Mouse (Mus musculus) olfactory bulb, adult 2 months (tissue): ENCODE measurements around the gene Fndc3b. TPM values are rescaled to one million over a fixed set of nuclear protein-coding genes. Genes with fewer than 3 reads are reported as not detected.

Experiments used
- H3K27ac ChIP-seq: fragments of 200-500 bp; 2 replicates; pipeline ENCODE4 v1.5.1; 2012; ENCODE audit warnings: low read depth, low read length; ENCODE audit not compliant: insufficient read depth
- H3K4me1 ChIP-seq: fragments of 200-500 bp; 2 replicates; pipeline ENCODE4 v1.6.1; 2012; ENCODE audit warnings: low read length; ENCODE audit not compliant: control insufficient read depth, insufficient read depth
- H3K4me3 ChIP-seq: fragments of 200-500 bp; 2 replicates; pipeline ENCODE4 v1.5.1; 2012; ENCODE audit warnings: mild to moderate bottlenecking, low read depth, low read length, moderate library complexity; ENCODE audit not compliant: insufficient read depth
- CTCF ChIP-seq: fragments of 200-500 bp; IDR thresholded peaks from 2 replicates; pipeline ENCODE4 v1.5.1; 2012; ENCODE audit warnings: low read depth, mild to moderate bottlenecking, low read length, moderate library complexity; ENCODE audit not compliant: insufficient read depth
- POLR2A ChIP-seq: fragments of 200-500 bp; IDR thresholded peaks from 2 replicates; pipeline ENCODE4 v1.6.1; 2012; ENCODE audit warnings: mild to moderate bottlenecking, low read depth, low read length, moderate library complexity; ENCODE audit not compliant: insufficient read depth
- WGBS: fragments of 180-500 bp; shearing (Covaris S2); methylation state at CpG from one replicate; pipeline ENCODE4 v1.1.7; 2018; 5-methylcytosine and 5-hydroxymethylcytosine counted together
- polyA plus RNA-seq: library from polyadenylated mRNA; stranded (reverse); fragments of >200 nt; gene quantifications from 2 replicates; pipeline ENCODE4 v1.2.4, GENCODE M21; 2012; ENCODE audit warnings: low replicate concordance; ENCODE audit not compliant: missing spikeins, insufficient read depth, insufficient read length

Gene Fndc3b
- polyA plus RNA-seq, 1 experiment: not detected

GRCm38 (mm10) chr3:27698671-27699070 lies 12.4 kb downstream of the Fndc3b start:
- no peak overlapping the region for H3K4me3 ChIP-seq
- TF ChIP-seq POLR2A (no peak), CTCF (no peak)
- no peak overlapping the region for H3K27ac ChIP-seq
- 0 out of 2 replicates have a peak, but pooled peaks cover 3% of the 10 kb centered on the region for H3K4me1 ChIP-seq
- WGBS: 66% methylated on average over 6 of the region's 6 CpGs

- 0 out of 2 replicates have a peak, but pooled peaks cover 3% of the 10 kb centered on the region for H3K4me1 ChIP-seq
- TF ChIP-seq CTCF (no peak), POLR2A (no peak)
- H3K27ac ChIP-seq: no peak overlapping the region
- no peak overlapping the region for H3K4me3 ChIP-seq
- WGBS: 69% methylated on average over 5 of the region's 5 CpGs
Measured at GRCm38 (mm10) chr3:27696449-27696797, 14.7 kb downstream of the Fndc3b start.

GRCm38 (mm10) chr3:27695612-27696448 lies 15.3 kb downstream of the Fndc3b start:
- WGBS: 85% methylated on average over 16 of the region's 16 CpGs
- TF ChIP-seq CTCF: no peak
- no peak for TF ChIP-seq POLR2A
- Histone ChIP-seq H3K27ac (no peak overlapping the region), H3K4me1 (0 out of 2 replicates have a peak, but pooled peaks cover 3% of the 10 kb centered on the region), H3K4me3 (no peak overlapping the region)

GRCm38 (mm10) chr3:27694586-27694985 lies 16.5 kb downstream of the Fndc3b start:
- Histone ChIP-seq H3K4me3 (no peak overlapping the region), H3K27ac (no peak overlapping the region), H3K4me1 (peaks cover 10% of the 10 kb centered on the region)
- TF ChIP-seq POLR2A (no peak), CTCF (no peak)
- WGBS: 85% methylated on average over 10 of the region's 10 CpGs

- no peak overlapping the region for H3K4me3 ChIP-seq
- 89% methylated on average over 5 of the region's 5 CpGs for WGBS
- no peak overlapping the region for H3K27ac ChIP-seq
- TF ChIP-seq CTCF: no peak
- no peak for TF ChIP-seq POLR2A
- peaks cover 15% of the 10 kb centered on the region for H3K4me1 ChIP-seq
Measured at GRCm38 (mm10) chr3:27694111-27694510, 17.0 kb downstream of the Fndc3b start.

GRCm38 (mm10) chr3:27691486-27692160 lies 19.5 kb downstream of the Fndc3b start:
- Histone ChIP-seq H3K27ac (no peak overlapping the region), H3K4me3 (no peak overlapping the region), H3K4me1 (peaks cover 15% of the 10 kb centered on the region)
- WGBS: 92% methylated on average over 9 of the region's 9 CpGs
- TF ChIP-seq CTCF (no peak), POLR2A (no peak)

- no peak overlapping the region for H3K4me3 ChIP-seq
- H3K27ac ChIP-seq: no peak overlapping the region
- no peak for TF ChIP-seq POLR2A
- no peak for TF ChIP-seq CTCF
- peaks cover 15% of the 10 kb centered on the region for H3K4me1 ChIP-seq
- WGBS: 64% methylated on average over 6 of the region's 6 CpGs
Measured at GRCm38 (mm10) chr3:27690030-27690429, 21.1 kb downstream of the Fndc3b start.

GRCm38 (mm10) chr3:27689149-27689865 lies 21.8 kb downstream of the Fndc3b start:
- WGBS: 75% methylated on average over 12 of the region's 12 CpGs
- TF ChIP-seq CTCF (no peak), POLR2A (no peak)
- no peak overlapping the region for H3K27ac ChIP-seq
- H3K4me1 ChIP-seq: peaks cover 15% of the 10 kb centered on the region
- H3K4me3 ChIP-seq: no peak overlapping the region
